In the genomic region with DNA sequence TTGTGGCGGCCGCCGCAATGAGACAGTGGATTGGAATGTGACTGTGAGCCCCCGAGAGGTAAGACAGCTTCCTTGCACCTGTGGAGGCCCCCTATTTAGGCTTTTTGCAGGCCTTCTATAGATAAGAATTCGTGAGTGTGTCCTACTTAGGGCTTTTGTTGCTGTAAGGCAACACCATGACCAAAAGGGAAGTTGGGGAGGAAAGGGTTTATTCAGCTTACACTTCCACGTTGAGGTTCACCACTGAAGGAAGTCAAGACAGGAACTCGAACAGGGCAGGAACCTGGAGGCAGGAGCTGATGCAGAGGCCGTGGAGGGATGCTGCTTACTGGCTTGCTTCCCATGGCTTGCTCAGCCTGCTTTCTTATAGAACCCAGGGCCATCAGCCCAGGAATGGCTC, we compare ENCODE assay signal across 7 mouse cellular contexts. TPM values are rescaled to one million over a fixed set of nuclear protein-coding genes. Genes with fewer than 3 reads are reported as not detected.
DNase-seq lines count a peak whose midpoint lies in the region; ATAC-seq and TF ChIP-seq lines count a peak whose summit lies in the region.
"Not testable (repeated sequence)": the region's sequence is repeated elsewhere in the genome, so short reads cannot be mapped to it uniquely, and the experiment has no call there.

No protein-coding gene starts in this region.

- H3K9me3 ChIP-seq in embryonic facial prominence, embryonic 15.5 days (replicated peaks); forebrain, postnatal 0 days (ENCODE audit: low read length); hindbrain, embryonic 13.5 days; midbrain, embryonic 10.5 days (replicated peaks); neural tube, embryonic 11.5 days (ENCODE audit: control insufficient read depth, low read length): not testable (repeated sequence)

- H3K4me3 ChIP-seq in embryonic facial prominence, embryonic 15.5 days (replicated peaks) = 0 out of 2 replicates have a peak overlapping the region, but pooled peaks have one; percentile 86
- H3K4me3 ChIP-seq in forebrain, postnatal 0 days (ENCODE audit: low read depth, low read length); neural tube, embryonic 11.5 days (ENCODE audit: low read depth, low read length): not testable (repeated sequence)
- peak overlapping the region; percentile 90 for H3K4me3 ChIP-seq in hindbrain, embryonic 13.5 days
- peak overlapping the region; percentile 98 for H3K4me3 ChIP-seq in layer of hippocampus, adult 2 months
- H3K4me3 ChIP-seq in midbrain, embryonic 10.5 days = peak overlapping the region; percentile 96
- H3K4me3 ChIP-seq in testis, adult 2 months (ENCODE audit: control insufficient read depth, low read depth, low read length) = peak overlapping the region; percentile 98

- H3K36me3 ChIP-seq in embryonic facial prominence, embryonic 15.5 days = peaks cover 24% of the 10 kb centered on the region
- H3K36me3 ChIP-seq in forebrain, postnatal 0 days (ENCODE audit: insufficient read depth) = peaks cover 21% of the 10 kb centered on the region
- peaks cover 53% of the 10 kb centered on the region for H3K36me3 ChIP-seq in hindbrain, embryonic 13.5 days
- peaks cover 53% of the 10 kb centered on the region for H3K36me3 ChIP-seq in midbrain, embryonic 10.5 days
- H3K36me3 ChIP-seq in neural tube, embryonic 11.5 days (ENCODE audit: control insufficient read depth, insufficient read depth, low read length); testis, adult 2 months (ENCODE audit: control insufficient read depth, insufficient read depth, low read length): not testable (repeated sequence)

- H3K4me1 ChIP-seq in embryonic facial prominence, embryonic 15.5 days = peaks cover 14% of the 10 kb centered on the region
- H3K4me1 ChIP-seq in forebrain, postnatal 0 days (ENCODE audit: insufficient read depth); testis, adult 2 months (ENCODE audit: control insufficient read depth, insufficient read depth, low read length): not testable (repeated sequence)
- peaks cover 19% of the 10 kb centered on the region for H3K4me1 ChIP-seq in hindbrain, embryonic 13.5 days (replicated peaks)
- H3K4me1 ChIP-seq in midbrain, embryonic 10.5 days = peaks cover 19% of the 10 kb centered on the region
- H3K4me1 ChIP-seq in neural tube, embryonic 11.5 days (ENCODE audit: control insufficient read depth, insufficient read depth, low read length) = peaks cover 11% of the 10 kb centered on the region

- DNase-seq in forebrain, postnatal 0 days; layer of hippocampus, adult 2 months (ENCODE audit: low spot score in 2 of 2); midbrain, embryonic 10.5 days (ENCODE audit: low spot score); neural tube, embryonic 11.5 days (ENCODE audit: low spot score): not testable (repeated sequence)

- not testable (repeated sequence) for H3K4me2 ChIP-seq in embryonic facial prominence, embryonic 15.5 days (replicated peaks)
- peak overlapping the region; percentile 95 for H3K4me2 ChIP-seq in forebrain, postnatal 0 days (ENCODE audit: low read depth)
- peak overlapping the region; percentile 98 for H3K4me2 ChIP-seq in hindbrain, embryonic 13.5 days
- H3K4me2 ChIP-seq in neural tube, embryonic 11.5 days (ENCODE audit: low read depth) = peak overlapping the region; percentile 65; the same call in 1 of the 2 replicates

- H3K27ac ChIP-seq in embryonic facial prominence, embryonic 15.5 days (replicated peaks); forebrain, postnatal 0 days (ENCODE audit: low read depth, low read length); hindbrain, embryonic 13.5 days; layer of hippocampus, adult 2 months; midbrain, embryonic 10.5 days (replicated peaks); neural tube, embryonic 11.5 days (ENCODE audit: low read depth, low read length); testis, adult 2 months (ENCODE audit: control insufficient read depth, insufficient read depth, low read depth, low read length): not testable (repeated sequence)

- TF ChIP-seq POLR2A in testis, adult 2 months (IDR thresholded peaks at IDR 0.05; ENCODE audit: control insufficient read depth, low read depth, low read length) = not testable (repeated sequence)

- TF ChIP-seq CTCF in forebrain, postnatal 0 days (IDR thresholded peaks at IDR 0.05; ENCODE audit: low read depth); layer of hippocampus, adult 2 months (conservative IDR thresholded peaks at IDR 0.05); testis, adult 2 months (IDR thresholded peaks at IDR 0.05; ENCODE audit: control insufficient read depth, insufficient read depth, insufficient replicate concordance, low read depth, low read length): not testable (repeated sequence)

- not testable (repeated sequence) for H3K27me3 ChIP-seq in embryonic facial prominence, embryonic 15.5 days; forebrain, postnatal 0 days (ENCODE audit: insufficient read depth, low read length); hindbrain, embryonic 13.5 days; midbrain, embryonic 10.5 days (ENCODE audit: low read depth, poor library complexity, severe bottlenecking); neural tube, embryonic 11.5 days (ENCODE audit: control insufficient read depth, insufficient read depth, low read length); testis, adult 2 months (ENCODE audit: control insufficient read depth, insufficient read depth, low read length)

- H3K9ac ChIP-seq in embryonic facial prominence, embryonic 15.5 days; forebrain, postnatal 0 days; neural tube, embryonic 11.5 days (ENCODE audit: low read length): not testable (repeated sequence)
- H3K9ac ChIP-seq in hindbrain, embryonic 13.5 days = 0 out of 2 replicates have a peak overlapping the region, but pooled peaks have one; percentile 83

- not testable (repeated sequence) for ATAC-seq in embryonic facial prominence, embryonic 15.5 days (ENCODE audit: insufficient number of reproducible peaks, low FRiP score, low TSS enrichment, low read depth); forebrain, postnatal 0 days; hindbrain, embryonic 13.5 days (ENCODE audit: low FRiP score); neural tube, embryonic 11.5 days (ENCODE audit: insufficient read depth, low FRiP score, low TSS enrichment)

- WGBS in embryonic facial prominence, embryonic 15.5 days = 49% methylated on average over 8 of the region's 8 CpGs
- WGBS in forebrain, postnatal 0 days = 64% methylated on average over 8 of the region's 8 CpGs
- 65% methylated on average over 8 of the region's 8 CpGs for WGBS in hindbrain, embryonic 13.5 days
- 75% methylated on average over 8 of the region's 8 CpGs for WGBS in midbrain, embryonic 10.5 days
- 65% methylated on average over 8 of the region's 8 CpGs for WGBS in neural tube, embryonic 11.5 days

RNA-seq across cellular contexts. Expression of a gene that starts 20.8 kb away (rescaled TPM):
- 58.2 and 60.3 TPM in 2 replicates for polyA plus RNA-seq in embryonic facial prominence, embryonic 15.5 days (2015; fragmentation: Nextera tagmentation; extraction: Ambion mirVana)
- 33.2 and 38.9 TPM in 2 replicates for total RNA-seq in forebrain, postnatal 0 days (2014; rRNA removed)
- 26.1 and 35.0 TPM in 2 replicates for polyA plus RNA-seq in forebrain, postnatal 0 days (2015; fragmentation: Nextera tagmentation; extraction: Ambion mirVana)
- polyA plus RNA-seq in hindbrain, embryonic 13.5 days (2015; fragmentation: Nextera tagmentation; extraction: Ambion mirVana) = 50.3 TPM in 2 replicates
- 10 to 100 TPM; 31.7 to 35.7 TPM for total RNA-seq in layer of hippocampus, adult 2 months (2021)
- polyA plus RNA-seq in midbrain, embryonic 10.5 days (2016; fragmentation: Nextera tagmentation; extraction: Ambion mirVana) = 96.4 and 98.9 TPM in 2 replicates
- polyA plus RNA-seq in neural tube, embryonic 11.5 days (2014; fragmentation: Nextera tagmentation; extraction: Ambion mirVana) = 73.3 and 83.0 TPM in 2 replicates
- polyA plus RNA-seq in testis, adult 2 months (2012; rRNA removed) = 17.6 and 20.4 TPM in 2 replicates

RNA-seq across cellular contexts. Expression of a gene that starts 20.8 kb away (rescaled TPM):
- 66.4 and 72.3 TPM in 2 replicates for polyA plus RNA-seq in embryonic facial prominence, embryonic 15.5 days (2015; fragmentation: Nextera tagmentation; extraction: Ambion mirVana)
- 39.9 and 55.1 TPM in 2 replicates for total RNA-seq in forebrain, postnatal 0 days (2014; rRNA removed)
- 59.3 and 64.1 TPM in 2 replicates for polyA plus RNA-seq in forebrain, postnatal 0 days (2015; fragmentation: Nextera tagmentation; extraction: Ambion mirVana)
- polyA plus RNA-seq in hindbrain, embryonic 13.5 days (2015; fragmentation: Nextera tagmentation; extraction: Ambion mirVana) = 65.7 and 72.0 TPM in 2 replicates
- 10 to 100 TPM; 36.7 to 36.8 TPM for total RNA-seq in layer of hippocampus, adult 2 months (2021)
- polyA plus RNA-seq in midbrain, embryonic 10.5 days (2016; fragmentation: Nextera tagmentation; extraction: Ambion mirVana) = 86.7 and 86.9 TPM in 2 replicates
- 81.0 and 94.5 TPM in 2 replicates for polyA plus RNA-seq in neural tube, embryonic 11.5 days (2014; fragmentation: Nextera tagmentation; extraction: Ambion mirVana)
- polyA plus RNA-seq in testis, adult 2 months (2012; rRNA removed) = 13.5 and 14.0 TPM in 2 replicates

RNA-seq across cellular contexts. Expression of a gene that starts 28.6 kb away (rescaled TPM):
- 41.9 and 45.3 TPM in 2 replicates for polyA plus RNA-seq in embryonic facial prominence, embryonic 15.5 days (2015; fragmentation: Nextera tagmentation; extraction: Ambion mirVana)
- total RNA-seq in forebrain, postnatal 0 days (2014; rRNA removed) = 18.0 and 21.2 TPM in 2 replicates
- 13.9 and 20.1 TPM in 2 replicates for polyA plus RNA-seq in forebrain, postnatal 0 days (2015; fragmentation: Nextera tagmentation; extraction: Ambion mirVana)
- 41.4 and 43.1 TPM in 2 replicates for polyA plus RNA-seq in hindbrain, embryonic 13.5 days (2015; fragmentation: Nextera tagmentation; extraction: Ambion mirVana)
- total RNA-seq in layer of hippocampus, adult 2 months (2021) = 10 to 100 TPM; 54.3 to 63.9 TPM
- 46.6 and 53.4 TPM in 2 replicates for polyA plus RNA-seq in midbrain, embryonic 10.5 days (2016; fragmentation: Nextera tagmentation; extraction: Ambion mirVana)
- polyA plus RNA-seq in neural tube, embryonic 11.5 days (2014; fragmentation: Nextera tagmentation; extraction: Ambion mirVana) = 50.4 and 51.0 TPM in 2 replicates
- 13.0 and 13.5 TPM in 2 replicates for polyA plus RNA-seq in testis, adult 2 months (2012; rRNA removed)

RNA-seq across cellular contexts. Expression of a gene that starts 47.1 kb away (rescaled TPM):
- polyA plus RNA-seq in embryonic facial prominence, embryonic 15.5 days (2015; fragmentation: Nextera tagmentation; extraction: Ambion mirVana) = 14.9 and 17.7 TPM in 2 replicates
- 23.2 and 24.0 TPM in 2 replicates for total RNA-seq in forebrain, postnatal 0 days (2014; rRNA removed)
- polyA plus RNA-seq in forebrain, postnatal 0 days (2015; fragmentation: Nextera tagmentation; extraction: Ambion mirVana) = 13.6 and 20.1 TPM in 2 replicates
- polyA plus RNA-seq in hindbrain, embryonic 13.5 days (2015; fragmentation: Nextera tagmentation; extraction: Ambion mirVana) = 26.4 and 27.5 TPM in 2 replicates
- total RNA-seq in layer of hippocampus, adult 2 months (2021) = 10 to 100 TPM; 27.4 to 32.6 TPM
- polyA plus RNA-seq in midbrain, embryonic 10.5 days (2016; fragmentation: Nextera tagmentation; extraction: Ambion mirVana) = 18.4 and 19.1 TPM in 2 replicates
- 14.6 and 18.4 TPM in 2 replicates for polyA plus RNA-seq in neural tube, embryonic 11.5 days (2014; fragmentation: Nextera tagmentation; extraction: Ambion mirVana)
- 4.8 and 4.9 TPM in 2 replicates for polyA plus RNA-seq in testis, adult 2 months (2012; rRNA removed)

RNA-seq across cellular contexts. Expression of a gene that starts 59.2 kb away (rescaled TPM):
- polyA plus RNA-seq in embryonic facial prominence, embryonic 15.5 days (2015; fragmentation: Nextera tagmentation; extraction: Ambion mirVana) = 566 and 571 TPM in 2 replicates
- total RNA-seq in forebrain, postnatal 0 days (2014; rRNA removed) = 279 and 319 TPM in 2 replicates
- polyA plus RNA-seq in forebrain, postnatal 0 days (2015; fragmentation: Nextera tagmentation; extraction: Ambion mirVana) = 354 and 380 TPM in 2 replicates
- 360 and 367 TPM in 2 replicates for polyA plus RNA-seq in hindbrain, embryonic 13.5 days (2015; fragmentation: Nextera tagmentation; extraction: Ambion mirVana)
- total RNA-seq in layer of hippocampus, adult 2 months (2021) = 10 to 100 TPM; 97.4 to 99.3 TPM
- 466 and 495 TPM in 2 replicates for polyA plus RNA-seq in midbrain, embryonic 10.5 days (2016; fragmentation: Nextera tagmentation; extraction: Ambion mirVana)
- 480 and 486 TPM in 2 replicates for polyA plus RNA-seq in neural tube, embryonic 11.5 days (2014; fragmentation: Nextera tagmentation; extraction: Ambion mirVana)
- polyA plus RNA-seq in testis, adult 2 months (2012; rRNA removed) = 34.0 and 39.8 TPM in 2 replicates
